Mouse (Mus musculus): ENCODE measurements around the gene Lima1.

Lima1 gene

DNA sequence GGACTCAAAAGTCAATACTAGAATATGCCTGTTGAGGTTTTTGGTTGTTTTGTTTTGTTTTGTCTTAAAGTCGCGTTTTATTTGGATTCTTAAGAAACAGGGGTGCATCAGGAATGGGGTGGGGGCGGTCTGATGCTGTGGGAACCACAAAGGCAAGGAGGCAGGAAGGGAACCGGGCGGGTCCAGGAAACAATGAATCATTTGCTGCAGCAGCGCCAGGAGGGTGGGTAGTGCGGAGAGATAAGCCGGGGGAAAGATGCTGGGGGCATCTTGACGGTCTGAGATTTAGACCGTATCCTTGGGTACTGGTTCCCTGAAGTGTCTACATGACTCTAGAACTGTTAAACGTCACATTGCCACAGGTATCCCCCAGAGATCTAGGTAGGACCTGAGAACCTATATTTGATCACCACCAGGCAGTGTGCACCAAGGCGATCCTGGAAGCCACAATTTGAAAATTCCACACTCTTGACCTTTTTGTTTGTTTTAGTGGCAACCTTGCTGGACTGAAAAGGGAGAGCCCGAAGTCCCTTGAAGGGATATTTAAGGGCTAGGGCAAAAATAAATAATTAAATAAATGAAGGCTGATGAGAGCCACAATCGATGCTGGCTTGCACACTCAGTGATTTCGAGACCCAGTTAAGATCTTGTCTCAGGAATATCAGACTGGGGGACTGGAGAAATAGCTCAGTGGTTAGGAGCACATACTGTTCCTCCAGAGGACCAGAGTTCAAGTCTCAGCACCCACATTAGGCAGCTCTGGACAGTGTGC, 8.6 kb downstream of the Lima1 start:
- DNase-seq: no peak

DNA sequence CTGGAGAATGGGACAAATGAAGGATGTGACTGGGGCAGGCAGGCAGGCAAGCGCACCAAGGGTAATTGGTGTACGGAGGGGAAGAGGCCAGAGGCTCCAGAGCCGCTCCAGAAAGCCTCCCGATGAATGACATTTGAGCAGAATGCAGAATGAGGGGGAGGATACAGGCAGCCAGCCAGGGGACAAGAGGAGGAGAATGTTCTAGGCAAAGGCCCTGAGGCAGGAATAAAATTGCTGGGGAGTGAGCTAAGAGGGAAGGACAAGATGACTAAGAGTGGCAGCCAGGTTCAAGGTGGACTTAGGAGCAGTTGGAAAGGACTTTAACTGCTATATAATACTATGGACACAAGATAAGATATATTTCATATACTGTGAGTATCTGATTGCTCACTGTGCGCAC, 9.3 kb downstream of the Lima1 start:
- DNase-seq: no peak

DNA sequence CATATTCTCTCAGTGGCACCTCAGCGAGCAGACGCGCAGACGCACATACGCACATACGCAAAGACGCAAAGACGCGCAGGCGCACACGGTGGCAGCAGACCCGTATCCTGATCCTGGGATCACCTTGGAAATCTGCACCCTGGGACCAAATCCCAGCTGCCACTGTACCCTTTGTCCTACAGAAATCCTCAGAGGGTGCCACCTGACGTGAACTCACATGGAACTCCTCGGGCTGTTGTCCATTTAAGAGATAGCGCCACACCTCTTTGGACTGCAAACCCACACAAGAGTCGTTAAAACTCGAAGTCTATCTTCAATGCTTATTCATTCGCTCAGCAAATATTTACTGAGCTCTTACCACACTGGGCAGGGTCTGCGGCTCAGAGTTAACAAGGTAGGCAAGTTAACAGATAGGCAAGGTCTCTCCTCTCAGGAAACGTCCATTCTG, 9.7 kb downstream of the Lima1 start:
- DNase-seq: no peak

DNA sequence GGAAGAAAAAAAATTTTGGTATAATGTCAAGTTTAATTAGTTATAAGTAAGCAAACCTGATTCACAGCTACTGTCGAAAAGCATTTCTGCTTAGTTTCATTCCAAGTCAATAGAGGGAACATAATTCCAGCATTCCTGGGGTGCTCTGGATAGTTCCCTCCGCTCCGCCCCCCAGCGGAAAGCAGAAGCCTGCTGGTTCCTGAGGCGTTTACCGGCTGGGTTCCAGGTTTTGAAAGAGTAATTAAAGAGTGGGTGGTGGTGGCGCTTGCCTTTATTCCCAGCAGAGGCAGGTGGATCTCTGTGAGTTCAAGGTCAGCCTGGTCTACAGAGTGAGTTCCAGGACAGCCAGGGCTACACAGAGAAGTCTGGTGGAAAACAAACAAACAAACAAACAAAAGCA, 10.2 kb downstream of the Lima1 start:
- DNase-seq: no peak

DNA sequence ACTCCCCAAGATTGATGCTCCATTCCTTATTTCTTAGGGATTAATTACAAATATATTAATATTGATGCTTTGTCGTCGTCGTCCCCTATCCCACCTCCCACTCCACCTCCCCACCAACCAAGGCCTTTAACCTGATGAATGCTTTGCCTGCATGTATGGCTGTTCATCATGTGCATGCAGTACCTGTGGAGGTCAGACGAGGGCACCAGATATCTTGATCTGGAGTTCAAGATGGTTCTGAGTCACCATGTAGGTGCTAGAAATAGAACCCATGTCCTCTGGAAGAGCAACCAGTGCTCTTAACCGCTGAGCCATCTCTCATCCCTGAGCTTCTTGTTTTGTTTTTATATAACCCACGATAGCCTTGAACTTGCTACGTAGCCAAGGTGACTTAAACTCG, 11.5 kb downstream of the Lima1 start:
- no peak for DNase-seq

DNA sequence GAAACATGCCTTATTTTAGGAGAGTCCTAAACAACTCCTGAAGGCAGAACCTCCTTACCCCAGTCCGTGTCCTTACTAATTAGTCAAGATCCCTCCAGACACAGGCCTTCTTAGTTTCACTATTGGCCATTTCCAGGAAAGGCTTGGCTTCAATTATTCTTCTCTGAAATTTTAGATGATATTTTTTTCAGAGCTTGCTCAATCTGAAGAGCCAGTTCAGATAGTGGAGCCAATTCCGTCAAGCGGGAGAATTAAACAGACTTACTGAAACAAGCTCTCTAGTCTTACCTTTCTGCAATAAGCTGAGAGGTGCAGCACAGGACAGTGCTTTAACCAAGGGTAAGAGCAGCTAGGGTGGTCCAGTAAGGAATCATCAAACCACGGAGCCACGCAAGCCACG, 11.9 kb downstream of the Lima1 start:
- no peak for DNase-seq

DNA sequence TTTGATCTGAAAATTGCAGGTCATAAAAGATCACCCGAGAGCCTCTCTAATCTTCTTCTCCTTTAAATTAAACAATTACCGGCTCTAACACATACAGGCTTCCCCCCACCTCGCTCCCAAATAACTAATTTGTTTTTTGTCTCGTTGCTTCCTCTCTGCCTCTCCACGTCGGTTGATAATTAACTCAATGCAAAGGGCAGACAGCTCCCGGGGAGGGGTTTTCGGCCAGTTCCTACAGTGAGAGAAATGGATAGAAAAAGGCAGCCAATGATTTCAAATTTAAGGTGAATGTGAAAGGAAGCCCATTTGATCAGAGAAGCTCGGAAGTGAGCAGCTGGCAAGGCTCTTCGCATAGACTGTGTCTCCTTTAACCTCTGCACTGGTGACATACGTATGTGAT, 12.8 kb downstream of the Lima1 start:
- no peak for DNase-seq

DNA sequence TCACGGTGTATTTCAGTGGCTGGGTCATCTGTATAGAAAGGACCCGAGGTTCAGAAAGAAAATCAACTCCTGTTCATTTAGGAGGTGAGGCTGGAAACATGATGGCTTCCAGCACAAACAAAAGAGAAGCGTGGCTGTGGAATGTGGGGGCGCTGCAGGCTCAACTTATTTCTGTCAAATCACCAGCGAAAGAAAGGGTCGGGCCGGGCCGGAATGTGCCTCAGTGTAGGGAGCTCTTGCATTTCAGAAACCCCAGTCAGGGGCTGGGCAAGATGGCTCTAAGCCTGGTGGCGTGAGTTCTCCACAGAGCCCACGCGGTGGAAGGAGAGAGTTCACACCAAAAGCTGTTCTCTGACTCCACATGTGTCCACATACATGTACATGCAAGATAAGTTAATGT, 13.3 kb downstream of the Lima1 start:
- DNase-seq: no peak

DNA sequence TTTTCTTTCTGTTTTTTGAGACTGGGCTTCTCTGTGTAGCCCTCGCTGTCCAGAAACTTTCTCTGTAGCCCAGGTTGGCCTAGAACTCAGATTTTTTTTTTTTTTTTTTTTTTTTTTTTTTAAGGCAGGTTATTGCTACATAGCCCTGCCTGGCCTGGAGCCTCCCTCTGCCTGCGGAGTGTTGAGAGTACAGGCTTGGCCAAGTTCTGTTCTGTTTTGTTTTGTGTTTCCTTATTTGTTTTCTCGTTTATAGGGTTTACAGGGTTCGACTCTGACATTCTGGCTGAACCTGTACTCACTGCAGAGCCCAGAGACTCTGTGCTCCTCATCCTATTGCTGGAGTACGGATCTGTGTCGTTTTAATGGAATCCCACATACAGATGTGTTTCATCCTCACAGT, 13.7 kb downstream of the Lima1 start:
- no peak for DNase-seq

DNA sequence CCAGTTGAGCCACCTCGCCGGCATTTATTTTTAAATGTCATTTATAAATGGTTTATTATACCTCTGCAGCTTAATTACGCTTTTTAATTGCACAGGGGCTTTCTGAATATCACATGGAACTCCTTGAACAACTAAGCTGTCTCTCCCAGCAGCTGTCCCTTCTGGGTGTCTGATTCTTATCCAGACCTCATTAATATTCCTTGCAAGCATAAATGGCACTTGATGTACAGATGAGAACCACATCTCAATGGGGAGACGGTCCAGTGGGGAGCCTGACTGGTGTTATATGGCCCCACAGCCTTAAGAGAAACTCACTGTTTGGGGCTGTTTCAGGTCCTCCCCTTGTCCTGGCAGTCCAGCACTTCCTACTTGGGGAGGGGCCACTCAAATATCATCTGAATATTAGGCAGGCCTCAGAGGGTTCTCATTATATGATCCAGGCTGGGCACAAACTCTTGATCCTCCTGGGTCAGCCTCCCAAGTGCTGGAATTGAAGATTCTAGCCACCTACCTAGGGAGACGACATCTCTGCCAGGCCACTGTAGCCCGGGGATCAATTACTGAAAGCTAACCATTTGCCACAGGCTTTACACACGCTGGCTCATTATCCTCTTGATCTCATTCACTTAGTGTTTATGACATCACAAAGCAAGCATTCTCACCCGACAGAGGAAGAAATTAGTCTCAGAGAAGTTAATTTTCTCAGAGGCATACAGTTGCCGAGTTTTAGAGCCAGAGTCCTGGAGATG, 15.4 kb downstream of the Lima1 start:
- no peak for DNase-seq

DNA sequence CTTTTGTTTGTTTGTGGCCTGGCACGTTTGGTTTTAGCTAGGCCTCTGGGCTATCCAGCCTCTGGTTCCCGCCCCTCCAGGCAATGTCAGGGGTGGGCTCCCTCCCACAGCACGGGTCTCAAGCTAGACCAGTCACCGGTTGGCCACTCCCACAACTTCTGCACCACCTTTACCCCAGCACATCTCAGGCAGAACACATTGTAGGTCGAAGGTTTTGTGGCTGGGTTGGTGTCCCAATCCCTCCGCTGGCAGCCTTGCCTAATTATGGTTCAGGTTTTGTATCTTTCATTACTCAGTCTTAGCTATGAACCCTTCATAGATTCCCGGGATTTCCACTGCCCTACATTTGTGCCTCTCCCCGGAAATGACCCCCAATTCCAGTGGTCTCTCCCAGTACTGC, 17.8 kb downstream of the Lima1 start:
- DNase-seq: no peak

DNA sequence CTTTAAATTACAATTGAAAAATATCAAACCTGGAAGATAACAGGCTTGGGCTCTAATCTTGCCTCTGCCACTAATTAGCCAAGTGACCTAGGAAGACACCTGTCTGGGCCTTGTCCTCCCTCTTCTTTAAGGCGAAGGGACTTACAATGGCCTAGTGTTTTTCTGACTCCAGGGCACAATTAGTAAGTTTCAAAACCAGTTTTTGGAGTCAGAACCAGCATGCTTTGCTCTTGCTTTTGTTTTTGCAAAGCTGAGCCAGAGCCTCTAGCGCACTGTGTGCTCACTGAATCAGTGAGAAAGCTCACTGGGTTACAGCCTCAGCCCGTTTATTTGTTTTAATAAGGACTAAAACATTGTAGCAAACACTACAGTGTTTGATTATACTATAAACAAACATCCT, 20.1 kb downstream of the Lima1 start:
- DNase-seq: no peak

DNA sequence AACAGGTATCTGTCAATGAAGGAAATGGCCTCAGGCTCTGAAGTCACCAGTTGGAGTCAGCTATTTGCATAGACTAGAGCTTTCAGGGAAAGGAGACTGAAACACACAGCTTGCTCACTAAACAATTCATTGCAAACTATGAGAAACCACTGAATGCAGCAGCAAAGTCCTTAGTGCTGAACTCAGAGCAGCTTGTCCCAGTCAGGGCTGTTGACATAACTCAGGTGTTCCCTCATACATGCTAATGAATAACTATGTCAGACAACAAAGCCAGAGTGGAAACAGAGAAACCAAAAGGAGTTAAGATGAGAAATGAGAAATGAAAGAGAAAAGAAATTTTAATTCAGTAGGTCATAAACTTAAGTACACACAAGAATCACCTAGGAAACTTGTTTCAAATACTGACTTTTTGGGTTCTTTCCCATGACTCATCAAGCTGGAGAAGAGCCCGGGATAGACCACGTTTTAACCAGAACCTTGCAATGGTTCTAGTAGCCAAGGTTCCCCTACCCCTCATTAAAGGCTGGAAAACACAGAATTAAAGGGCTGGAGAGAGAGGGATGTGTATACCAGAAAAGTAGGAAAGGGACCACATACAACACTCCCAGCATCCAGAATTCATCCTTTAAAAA, 22.5 kb downstream of the Lima1 start:
- no peak for DNase-seq

DNA sequence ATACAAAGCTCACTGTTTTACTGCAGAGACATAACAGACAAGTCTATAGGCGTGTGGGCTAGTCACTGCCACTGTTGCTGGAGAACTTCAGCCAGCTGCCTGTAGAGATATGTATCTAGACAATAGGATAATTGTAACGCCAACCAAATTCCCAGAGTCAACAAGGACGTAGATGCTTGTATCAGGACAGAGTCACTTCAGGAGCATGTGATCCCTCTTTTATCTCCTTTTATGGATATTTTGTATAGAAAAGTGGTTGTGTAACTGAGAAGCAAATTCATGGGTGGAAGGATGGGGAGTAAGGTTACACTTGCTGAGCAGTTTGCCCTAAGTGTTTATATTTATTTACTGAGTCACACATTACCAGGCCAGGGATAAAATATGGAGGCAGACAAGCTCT, 25.0 kb downstream of the Lima1 start:
- DNase-seq: no peak

DNA sequence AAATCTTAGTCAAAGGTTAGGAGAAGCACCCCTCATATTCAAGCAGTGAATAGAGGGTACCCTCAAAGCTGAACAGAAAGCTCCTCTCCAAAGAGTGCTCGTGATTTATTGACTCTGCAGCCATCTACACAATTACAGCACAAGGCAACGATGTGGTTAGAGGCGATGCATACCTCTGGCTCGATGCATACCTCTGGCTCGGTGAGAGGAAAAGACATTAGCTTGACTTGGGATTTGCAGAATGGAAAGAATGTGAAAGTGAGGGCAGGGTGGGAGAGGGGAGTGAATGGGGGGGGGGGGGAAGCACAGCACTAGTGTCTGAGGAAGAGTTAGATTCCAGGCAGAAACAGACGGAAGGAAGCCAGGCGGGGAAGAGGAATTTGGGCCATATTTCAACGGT, 27.3 kb downstream of the Lima1 start:
- DNase-seq: no peak

DNA sequence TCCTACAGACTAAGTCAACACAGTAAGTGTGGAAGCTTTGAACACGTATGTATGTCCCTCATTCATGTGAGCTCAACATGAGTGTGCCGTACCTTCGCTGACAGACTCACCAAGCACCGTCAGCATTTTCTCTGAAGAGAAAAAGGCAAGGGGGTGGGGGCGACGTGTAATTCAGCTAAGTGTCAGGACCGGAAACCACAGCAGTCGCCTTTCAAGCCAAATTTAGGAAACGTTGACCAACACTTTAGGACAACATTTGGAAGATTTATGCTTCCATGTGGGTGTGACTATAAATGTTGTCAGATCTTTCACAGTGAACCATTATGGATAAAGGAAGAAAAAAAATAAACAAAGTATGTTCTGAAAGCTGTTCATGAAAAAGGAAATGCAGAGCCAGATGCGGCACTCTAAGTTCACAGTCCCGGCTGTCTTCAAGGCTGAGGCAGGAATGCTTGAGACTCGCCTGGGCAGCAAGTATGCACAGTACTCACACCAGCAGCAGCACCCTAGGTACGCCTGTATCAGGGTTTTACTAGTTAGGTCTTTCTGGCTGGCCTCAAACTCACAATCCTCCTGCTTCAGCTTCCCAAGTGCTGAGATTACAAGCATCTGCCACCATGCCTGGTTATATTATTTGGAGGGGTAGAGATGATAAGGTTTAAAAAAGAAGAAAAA, 27.9 kb downstream of the Lima1 start:
- DNase-seq: no peak

DNA sequence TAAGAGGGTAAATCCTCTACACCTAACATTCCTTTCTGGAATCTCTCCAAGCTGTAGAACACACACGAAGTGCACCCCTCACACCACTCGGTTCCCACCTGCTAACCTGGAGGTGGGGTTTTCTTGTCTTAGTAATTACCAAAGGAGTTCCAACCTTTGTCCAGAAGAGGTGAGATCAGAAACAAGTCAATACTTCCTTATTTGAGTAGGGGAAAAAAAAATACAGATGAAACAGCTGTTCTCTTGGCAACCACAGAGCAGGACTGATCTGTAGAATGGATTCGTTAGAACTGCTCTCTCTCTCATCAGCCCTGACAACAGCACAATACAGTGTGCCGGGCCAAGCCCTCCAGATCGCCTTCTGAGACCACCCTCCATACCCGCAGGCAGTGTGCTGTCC, 28.6 kb downstream of the Lima1 start:
- no peak for DNase-seq

DNA sequence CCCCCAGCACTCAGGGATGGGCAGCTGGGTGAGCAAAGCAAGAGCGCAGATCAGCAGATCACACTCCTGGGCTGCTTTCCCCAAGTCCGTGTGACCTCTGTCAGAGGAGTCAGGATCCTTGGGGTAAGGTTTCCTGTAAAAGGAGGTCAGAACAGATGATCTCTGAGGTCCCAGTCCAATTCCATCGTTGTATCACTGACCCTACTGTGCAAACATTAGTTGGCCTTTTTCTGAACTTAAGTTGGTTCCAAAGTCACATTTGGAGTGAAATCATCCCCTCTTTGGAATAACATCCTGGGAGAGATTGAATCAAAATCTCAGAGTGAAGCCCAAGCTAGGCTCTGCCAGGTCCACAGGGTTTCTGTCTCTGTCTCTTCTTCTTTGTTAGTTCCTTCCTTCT, 31.4 kb downstream of the Lima1 start:
- DNase-seq: no peak

DNA sequence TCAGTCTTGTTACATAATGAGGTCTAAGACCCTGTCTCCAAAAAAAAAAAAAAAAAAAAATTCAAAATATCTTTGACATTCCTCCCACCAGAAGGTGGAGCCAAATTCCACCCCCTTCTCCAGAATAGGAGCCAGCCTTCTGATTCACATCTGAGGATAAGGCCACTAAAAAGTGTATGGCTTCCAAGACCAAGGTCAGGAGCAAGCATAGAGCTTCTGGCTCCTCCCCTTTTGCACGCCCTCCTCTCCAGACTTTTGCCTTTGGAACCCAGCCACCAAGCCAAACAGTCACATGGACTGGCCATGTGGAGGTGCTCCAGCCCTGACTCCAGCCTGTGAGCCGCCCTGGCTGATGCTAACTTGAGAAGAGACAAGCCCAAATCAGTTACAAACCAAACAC, 35.3 kb downstream of the Lima1 start:
- no peak for DNase-seq

DNA sequence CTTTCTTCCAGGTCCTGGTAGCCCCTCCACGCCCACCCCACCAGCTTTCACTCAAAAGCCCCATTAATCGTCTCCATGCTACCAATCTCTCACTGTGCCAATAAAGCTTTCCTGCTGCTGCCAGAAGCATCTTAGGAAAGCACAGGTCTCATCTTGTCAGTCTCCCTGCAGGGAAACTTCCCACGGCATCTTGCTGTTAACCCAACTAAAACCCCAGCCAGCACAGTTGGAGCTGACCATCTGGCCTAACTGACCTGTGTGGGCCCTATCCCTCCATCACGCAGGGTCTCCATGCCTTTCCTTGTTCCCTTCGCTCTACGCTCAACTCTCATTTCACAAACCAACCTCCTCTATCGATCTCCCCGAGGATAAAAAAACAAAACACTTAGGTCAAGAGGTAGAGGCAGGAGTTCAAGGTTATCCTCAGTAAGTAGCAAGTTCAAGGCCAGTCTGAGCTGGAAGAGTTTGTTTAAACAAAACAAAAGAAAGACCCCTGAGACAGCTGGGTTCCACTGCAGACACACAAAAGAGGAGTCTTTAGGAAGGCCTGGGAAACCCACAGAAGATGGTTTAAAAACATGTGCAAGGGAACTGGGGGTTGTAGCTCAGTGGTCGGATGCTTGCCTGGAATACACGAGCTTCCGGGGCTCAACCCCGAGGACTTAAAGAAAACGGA, 36.0 kb downstream of the Lima1 start:
- no peak for DNase-seq

DNA sequence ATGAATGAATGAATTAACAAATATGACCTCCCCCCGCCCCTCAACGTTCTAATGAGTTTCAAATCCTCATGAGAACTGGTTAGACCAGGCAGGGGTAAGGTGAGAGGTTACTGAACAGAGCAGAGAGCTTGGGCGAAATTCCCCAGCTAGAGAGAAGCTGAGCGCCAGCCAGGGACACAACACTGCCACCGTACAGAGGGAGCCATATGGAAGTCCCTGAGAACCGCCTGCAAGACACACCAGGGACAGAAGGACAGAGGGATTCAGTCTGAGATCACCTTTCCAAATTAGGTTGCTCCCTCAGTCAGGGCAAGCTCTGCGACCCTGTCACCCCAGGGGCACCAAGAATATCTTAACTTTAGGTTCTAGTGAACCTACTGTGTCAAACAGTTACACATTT, 37.7 kb downstream of the Lima1 start:
- peak; percentile 55 for DNase-seq

DNA sequence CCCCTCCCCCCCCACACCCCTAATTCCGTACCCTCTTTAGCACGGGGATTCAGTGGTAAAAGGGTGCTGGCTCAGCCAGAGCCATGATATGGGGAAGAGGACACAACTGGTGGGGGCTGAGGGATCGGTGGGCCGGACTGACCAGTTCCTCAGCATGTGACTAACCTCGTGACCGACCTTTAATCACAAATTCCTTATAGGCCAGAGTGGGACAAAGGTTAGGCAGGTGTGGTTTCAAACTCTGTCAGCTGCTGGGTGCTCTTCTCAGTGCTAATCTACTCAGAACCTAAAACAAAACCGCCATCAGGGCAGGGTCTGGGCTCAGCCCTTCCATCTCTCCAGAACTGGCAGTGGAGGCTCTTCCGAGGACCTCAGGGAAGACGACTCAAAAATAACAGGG, 40.1 kb downstream of the Lima1 start:
- no peak for DNase-seq

DNA sequence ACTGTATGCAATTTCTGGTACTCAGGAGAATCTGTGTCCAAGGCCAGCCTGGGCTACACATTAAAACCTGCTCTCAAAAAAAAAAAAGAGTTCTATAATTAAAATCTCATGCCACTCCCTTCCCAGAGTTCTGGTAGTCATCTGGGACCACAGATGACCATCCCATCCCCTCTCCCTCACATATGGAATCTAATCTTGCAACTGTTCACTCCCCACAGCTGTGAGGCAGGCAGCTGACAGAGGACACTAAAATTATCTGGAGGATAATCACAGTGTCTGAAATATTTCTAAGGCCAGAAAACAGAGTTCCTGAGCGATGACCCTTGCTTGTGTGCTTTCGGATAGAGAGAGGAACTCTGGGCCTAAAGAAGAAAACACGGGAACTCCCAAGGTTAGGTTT, 40.6 kb downstream of the Lima1 start:
- no peak for DNase-seq

All from cerebellum, adult 9-10 months (tissue).